Mouse (Mus musculus): Measurements from ENCODE around the gene Stk35. TPM values are rescaled to one million over a fixed set of nuclear protein-coding genes. Genes with fewer than 3 reads are reported as not detected.

Stk35 gene
- 0.74 and 1.0 TPM in 2 replicates for polyA plus RNA-seq (2012)

DNA sequence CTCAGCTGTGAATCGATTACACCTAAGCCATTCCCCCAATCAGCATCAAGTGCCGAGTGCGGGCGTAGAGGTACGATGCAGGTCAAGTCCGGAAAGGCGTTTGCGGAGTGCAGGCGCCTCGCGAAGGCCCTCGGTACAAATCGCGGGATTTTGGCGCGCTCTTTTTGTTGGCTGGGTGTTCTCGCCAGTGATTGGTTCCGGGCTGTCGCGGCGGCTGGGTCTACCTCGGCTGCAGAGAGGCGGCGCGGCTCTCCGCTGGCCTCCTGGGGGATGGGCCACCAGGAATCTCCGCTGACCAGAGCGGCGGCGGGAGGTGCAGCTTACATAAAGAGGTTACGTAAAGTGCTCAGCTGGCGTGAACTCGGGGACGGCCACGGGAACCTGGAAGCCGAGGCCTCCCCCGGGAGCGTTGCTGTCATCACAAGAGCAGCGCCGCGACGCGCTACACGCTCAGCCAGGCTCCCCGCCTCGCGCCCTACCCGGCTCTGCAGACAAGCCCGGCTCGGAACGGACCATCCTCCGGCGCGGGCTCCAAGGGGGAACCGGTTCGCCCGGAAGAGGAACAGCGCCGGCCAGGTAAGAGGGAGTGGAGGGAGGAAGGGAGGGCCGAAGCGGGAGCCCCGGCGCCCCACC is at the start of gene Stk35:
Stk35 (plus strand) TSS at position 247 of the 633 bp plus-strand sequence.
- no peaks in the 10 kb centered on the region; the same call in 1 of the 2 replicates for H3K27me3 ChIP-seq (ENCODE audit: control insufficient read depth)
- TF ChIP-seq GATA1 (IDR thresholded peaks at IDR 0.05; ENCODE audit: low read length) (no peak), TAL1 (IDR thresholded peaks at IDR 0.05; ENCODE audit: low read length) (no peak)
- H3K36me3 ChIP-seq (ENCODE audit: control insufficient read depth), result peaks cover 36% of the 10 kb centered on the region
- H3K4me3 ChIP-seq (replicated peaks), result peak within 1 kb of the TSS; percentile 94
- no peaks in the 10 kb centered on the region for H3K9me3 ChIP-seq (ENCODE audit: control insufficient read depth, low read length)
- peaks cover 25% of the 10 kb centered on the region for H3K4me1 ChIP-seq (ENCODE audit: control insufficient read depth)

DNA sequence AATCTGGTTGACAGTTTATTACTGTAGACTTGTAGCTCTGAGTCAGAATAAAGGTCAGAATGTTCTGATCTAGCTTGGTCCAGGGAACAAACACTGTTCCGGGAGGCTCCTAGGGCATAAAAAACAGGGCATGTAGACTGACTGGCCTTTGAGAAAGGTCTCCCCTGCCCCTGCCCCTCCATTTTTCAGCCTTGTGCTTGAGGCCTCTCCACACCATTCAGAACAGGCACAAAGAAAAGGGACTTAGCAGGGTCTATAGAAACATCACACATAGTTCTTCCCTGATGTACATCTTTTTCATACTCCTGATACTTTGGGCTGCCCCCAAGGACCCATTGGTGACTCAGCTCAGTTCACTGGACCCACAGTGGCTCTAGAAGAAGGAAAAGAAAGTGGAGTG is 18.3 kb upstream of the Stk35 start:
- Histone ChIP-seq H3K4me1 (ENCODE audit: control insufficient read depth) (no peaks in the 10 kb centered on the region), H3K4me3 (replicated peaks) (no peak overlapping the region), H3K27me3 (ENCODE audit: control insufficient read depth) (no peaks in the 10 kb centered on the region), H3K36me3 (ENCODE audit: control insufficient read depth) (no peaks in the 10 kb centered on the region), H3K9me3 (ENCODE audit: control insufficient read depth, low read length) (no peaks in the 10 kb centered on the region; the same call in 1 of the 2 replicates)
- TF ChIP-seq GATA1 (IDR thresholded peaks at IDR 0.05; ENCODE audit: low read length) (no peak), TAL1 (IDR thresholded peaks at IDR 0.05; ENCODE audit: low read length) (no peak)

DNA sequence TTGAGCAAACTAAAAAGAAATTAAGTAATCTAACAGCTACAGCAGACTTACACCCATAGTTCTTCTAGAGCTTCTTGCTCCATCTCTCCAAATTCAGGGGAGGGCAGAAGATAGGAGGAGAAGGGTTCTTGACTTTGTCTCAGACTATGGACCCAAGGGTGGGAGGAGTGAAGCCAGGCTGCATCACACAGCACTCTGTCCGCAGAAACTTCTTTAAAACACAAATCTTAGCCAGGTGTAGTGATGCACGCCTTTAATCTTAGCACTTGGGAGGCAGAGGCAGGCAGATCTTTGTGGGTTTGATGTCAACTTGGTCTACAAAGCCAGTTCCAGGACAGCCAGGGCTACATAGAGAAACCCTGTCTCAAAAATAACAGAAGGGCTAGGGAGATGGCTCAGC is 3.8 kb upstream of the Stk35 start:
- no peak overlapping the region for H3K4me3 ChIP-seq (replicated peaks)

DNA sequence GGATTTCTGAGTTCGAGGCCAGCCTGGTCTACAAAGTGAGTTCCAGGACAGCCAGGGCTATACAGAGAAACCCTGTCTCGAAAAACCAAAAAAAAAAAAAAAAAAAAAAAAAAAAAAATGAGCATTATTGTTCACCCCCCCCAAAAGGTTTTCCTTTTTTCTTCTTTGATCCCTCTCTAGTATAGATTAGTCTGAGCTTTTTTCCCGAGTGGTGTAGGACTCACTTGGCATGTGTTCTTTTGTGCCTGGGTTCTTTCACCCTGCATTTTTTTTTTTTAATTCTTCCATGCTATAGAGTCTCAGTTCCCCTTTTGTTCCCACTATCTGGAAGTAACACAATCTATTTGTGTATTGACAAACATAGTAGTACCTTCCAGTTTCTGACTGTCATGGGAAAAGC is 2.6 kb upstream of the Stk35 start:
- H3K27me3 ChIP-seq (ENCODE audit: control insufficient read depth), result no peaks in the 10 kb centered on the region; the same call in none of the 2 replicates
- H3K4me1 ChIP-seq (ENCODE audit: control insufficient read depth), result peaks cover 23% of the 10 kb centered on the region
- TF ChIP-seq GATA1 (IDR thresholded peaks at IDR 0.05; ENCODE audit: low read length) (no peak), TAL1 (IDR thresholded peaks at IDR 0.05; ENCODE audit: low read length) (no peak)
- H3K36me3 ChIP-seq (ENCODE audit: control insufficient read depth), result peaks cover 11% of the 10 kb centered on the region
- H3K9me3 ChIP-seq (ENCODE audit: control insufficient read depth, low read length), result peaks cover 11% of the 10 kb centered on the region
- no peak overlapping the region for H3K4me3 ChIP-seq (replicated peaks)

More for the DNA sequence above, 3.8 kb upstream of the Stk35 start:
- peaks cover 11% of the 10 kb centered on the region for H3K4me1 ChIP-seq (ENCODE audit: control insufficient read depth)
- TF ChIP-seq GATA1 (IDR thresholded peaks at IDR 0.05; ENCODE audit: low read length) (no peak), TAL1 (IDR thresholded peaks at IDR 0.05; ENCODE audit: low read length) (no peak)
- no peaks in the 10 kb centered on the region; the same call in none of the 2 replicates for H3K27me3 ChIP-seq (ENCODE audit: control insufficient read depth)
- peaks cover 11% of the 10 kb centered on the region for H3K9me3 ChIP-seq (ENCODE audit: control insufficient read depth, low read length)
- H3K36me3 ChIP-seq (ENCODE audit: control insufficient read depth), result no peaks in the 10 kb centered on the region

DNA sequence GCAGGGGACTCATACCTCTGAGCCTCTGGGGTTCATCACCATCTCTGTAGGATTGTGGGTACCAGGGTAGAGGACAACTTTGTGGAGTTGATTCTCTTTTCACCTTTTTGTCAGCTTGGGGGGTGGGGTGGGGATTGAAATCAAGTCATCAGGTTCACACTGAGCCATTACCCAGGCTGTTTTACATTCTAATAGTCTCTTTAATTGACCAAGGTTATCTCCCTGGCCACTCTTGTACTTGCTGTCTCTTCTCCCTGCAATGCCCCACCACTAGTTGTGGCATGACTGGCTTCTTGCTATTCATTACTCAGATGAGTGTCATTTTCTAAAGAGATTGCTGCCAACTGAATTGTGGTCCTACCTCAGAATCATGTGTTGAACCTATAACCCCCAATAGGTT is 1.9 kb upstream of the Stk35 start:
- H3K36me3 ChIP-seq (ENCODE audit: control insufficient read depth), result peaks cover 18% of the 10 kb centered on the region
- H3K4me1 ChIP-seq (ENCODE audit: control insufficient read depth), result peaks cover 25% of the 10 kb centered on the region
- no peaks in the 10 kb centered on the region; the same call in none of the 2 replicates for H3K27me3 ChIP-seq (ENCODE audit: control insufficient read depth)
- TF ChIP-seq GATA1 (IDR thresholded peaks at IDR 0.05; ENCODE audit: low read length) (no peak), TAL1 (IDR thresholded peaks at IDR 0.05; ENCODE audit: low read length) (no peak)
- peaks cover 11% of the 10 kb centered on the region for H3K9me3 ChIP-seq (ENCODE audit: control insufficient read depth, low read length)
- H3K4me3 ChIP-seq (replicated peaks), result no peak overlapping the region

DNA sequence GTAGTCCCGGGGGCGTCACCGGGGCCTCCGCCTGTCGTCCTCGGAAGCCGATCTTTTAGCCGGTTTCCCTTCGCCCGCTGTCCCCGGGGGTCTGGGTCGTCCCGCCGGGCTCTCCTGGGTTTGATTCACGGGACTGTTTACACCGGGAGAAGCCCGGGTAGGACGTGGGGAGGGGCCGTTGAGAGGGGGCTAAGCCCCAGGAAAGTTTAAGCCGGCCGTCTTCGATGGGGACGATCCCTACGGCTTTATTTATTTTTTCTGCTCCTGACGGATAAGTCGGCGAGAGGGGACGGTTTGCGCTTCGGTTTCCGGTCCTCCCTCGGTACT is 550 bp downstream of the Stk35 start:
- no peak for TF ChIP-seq TAL1 (IDR thresholded peaks at IDR 0.05; ENCODE audit: low read length)
- TF ChIP-seq GATA1 (IDR thresholded peaks at IDR 0.05; ENCODE audit: low read length), result no peak
- H3K36me3 ChIP-seq (ENCODE audit: control insufficient read depth), result peaks cover 40% of the 10 kb centered on the region
- no peaks in the 10 kb centered on the region for H3K9me3 ChIP-seq (ENCODE audit: control insufficient read depth, low read length)
- no peaks in the 10 kb centered on the region; the same call in 1 of the 2 replicates for H3K27me3 ChIP-seq (ENCODE audit: control insufficient read depth)
- peaks cover 27% of the 10 kb centered on the region for H3K4me1 ChIP-seq (ENCODE audit: control insufficient read depth)
- peak overlapping the region; percentile 94 for H3K4me3 ChIP-seq (replicated peaks)

DNA sequence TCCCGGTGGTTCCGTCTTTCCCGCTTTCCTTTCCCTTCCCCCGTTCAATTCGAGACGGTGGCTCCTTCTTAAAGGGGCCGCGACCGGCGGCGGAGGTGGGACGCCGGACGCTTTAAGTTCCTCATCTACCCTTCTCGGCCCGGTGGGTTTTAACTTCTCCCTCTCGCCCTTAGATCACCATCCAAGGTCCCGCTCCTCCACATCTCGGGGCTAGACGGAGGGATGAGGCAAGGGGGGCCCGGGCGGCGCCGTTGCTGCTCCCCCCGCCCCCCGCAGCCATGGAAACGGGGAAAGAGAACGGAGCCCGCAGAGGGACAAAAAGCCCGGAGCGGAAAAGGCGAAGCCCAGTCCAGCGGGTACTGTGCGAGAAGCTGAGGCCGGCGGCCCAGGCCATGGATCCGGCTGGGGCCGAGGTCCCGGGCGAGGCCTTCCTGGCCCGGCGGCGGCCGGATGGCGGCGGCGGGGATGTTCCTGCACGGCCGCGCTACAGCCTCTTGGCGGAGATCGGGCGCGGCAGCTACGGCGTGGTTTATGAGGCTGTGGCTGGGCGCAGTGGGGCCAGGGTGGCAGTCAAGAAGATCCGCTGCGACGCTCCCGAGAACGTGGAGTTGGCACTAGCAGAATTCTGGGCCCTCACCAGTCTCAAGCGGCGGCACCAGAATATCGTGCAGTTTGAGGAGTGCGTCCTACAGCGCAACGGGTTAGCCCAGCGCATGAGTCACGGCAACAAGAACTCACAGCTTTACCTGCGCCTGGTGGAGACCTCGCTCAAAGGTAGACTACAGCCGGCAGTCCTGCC is 1.1 kb downstream of the Stk35 start:
- no peaks in the 10 kb centered on the region for H3K9me3 ChIP-seq (ENCODE audit: control insufficient read depth, low read length)
- H3K36me3 ChIP-seq (ENCODE audit: control insufficient read depth), result peaks cover 46% of the 10 kb centered on the region
- no peak for TF ChIP-seq TAL1 (IDR thresholded peaks at IDR 0.05; ENCODE audit: low read length)
- no peak for TF ChIP-seq GATA1 (IDR thresholded peaks at IDR 0.05; ENCODE audit: low read length)
- H3K27me3 ChIP-seq (ENCODE audit: control insufficient read depth), result no peaks in the 10 kb centered on the region; the same call in 1 of the 2 replicates
- H3K4me1 ChIP-seq (ENCODE audit: control insufficient read depth), result peaks cover 27% of the 10 kb centered on the region
- H3K4me3 ChIP-seq (replicated peaks), result peak overlapping the region; percentile 94

DNA sequence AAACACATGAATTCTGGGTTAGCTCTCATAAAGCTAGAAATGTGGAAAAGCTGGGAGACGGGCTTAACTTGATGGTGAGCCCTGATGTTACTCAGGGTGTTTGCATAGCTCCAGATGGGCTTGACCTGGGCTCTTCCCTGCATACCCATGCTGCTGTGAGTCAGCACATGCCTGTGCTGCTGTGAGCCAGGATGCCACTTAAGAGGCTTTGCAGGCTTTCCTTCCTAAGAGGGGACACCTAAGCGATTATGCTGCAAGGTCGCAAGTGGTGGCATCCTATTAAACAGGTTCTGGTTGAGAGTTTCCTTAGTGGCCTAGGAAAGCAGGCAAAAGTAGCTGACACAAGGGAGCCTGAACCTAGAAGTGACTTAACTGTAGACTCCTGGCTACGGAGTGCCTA is 5.2 kb downstream of the Stk35 start:
- H3K36me3 ChIP-seq (ENCODE audit: control insufficient read depth), result peaks cover 86% of the 10 kb centered on the region

DNA sequence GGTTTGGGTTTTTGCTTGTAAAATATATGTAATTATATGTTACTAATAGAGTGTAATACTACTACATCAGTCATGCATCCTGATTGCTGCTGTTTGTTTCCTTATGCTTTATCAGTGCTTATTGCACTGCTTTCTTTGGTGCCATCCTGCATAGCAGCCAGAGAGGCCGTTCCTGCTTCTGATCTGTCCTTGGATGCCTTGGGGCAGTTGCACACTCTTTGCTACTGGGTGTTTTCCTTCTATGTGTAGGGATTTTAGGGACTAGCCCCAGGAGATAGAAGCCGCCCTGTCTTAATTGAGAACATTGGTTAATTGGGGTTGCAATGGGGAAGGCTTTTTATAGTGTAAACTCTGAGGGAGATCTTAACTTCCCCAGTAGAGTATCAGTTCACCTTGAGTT is 6.2 kb downstream of the Stk35 start:
- H3K4me3 ChIP-seq (replicated peaks), result no peak overlapping the region
- no peaks in the 10 kb centered on the region for H3K27me3 ChIP-seq (ENCODE audit: control insufficient read depth)
- peaks cover 16% of the 10 kb centered on the region for H3K4me1 ChIP-seq (ENCODE audit: control insufficient read depth)
- H3K9me3 ChIP-seq (ENCODE audit: control insufficient read depth, low read length), result no peaks in the 10 kb centered on the region
- H3K36me3 ChIP-seq (ENCODE audit: control insufficient read depth), result peaks cover 96% of the 10 kb centered on the region
- no peak for TF ChIP-seq TAL1 (IDR thresholded peaks at IDR 0.05; ENCODE audit: low read length)
- TF ChIP-seq GATA1 (IDR thresholded peaks at IDR 0.05; ENCODE audit: low read length), result no peak

More for the DNA sequence above, 5.2 kb downstream of the Stk35 start:
- H3K9me3 ChIP-seq (ENCODE audit: control insufficient read depth, low read length), result no peaks in the 10 kb centered on the region
- TF ChIP-seq TAL1 (IDR thresholded peaks at IDR 0.05; ENCODE audit: low read length) (no peak), GATA1 (IDR thresholded peaks at IDR 0.05; ENCODE audit: low read length) (no peak)
- H3K4me3 ChIP-seq (replicated peaks), result no peak overlapping the region
- H3K27me3 ChIP-seq (ENCODE audit: control insufficient read depth), result no peaks in the 10 kb centered on the region
- H3K4me1 ChIP-seq (ENCODE audit: control insufficient read depth), result peaks cover 17% of the 10 kb centered on the region

Measured in erythroblast, embryonic 14.5 days (primary cell).